Mouse (Mus musculus) CH12.LX (cell line): ENCODE measurements around the gene Spi1. TPM values are rescaled to one million over a fixed set of nuclear protein-coding genes. Genes with fewer than 3 reads are reported as not detected.

Source experiments
- DNase-seq: peaks from one replicate; pipeline ENCODE4 v3.0.0-alpha.2; 2013; ENCODE audit errors: extremely low read depth
- H3K27ac ChIP-seq: 2 replicates; pipeline ENCODE4 v1.5.1; 2012; ENCODE audit warnings: low read depth, mild to moderate bottlenecking, control low read depth, moderate library complexity; ENCODE audit not compliant: insufficient read depth
- H3K27me3 ChIP-seq: replicated peaks from 2 replicates; pipeline ENCODE3; 2012; ENCODE audit warnings: inconsistent platforms
- H3K36me3 ChIP-seq, 2 experiments: replicated peaks in 1 of 2; 2 replicates each; pipeline versions ENCODE3 to v1.6.1; 2012; ENCODE audit warnings: inconsistent platforms in 1 of 2, low read length in 1 of 2, mild to moderate bottlenecking in 1 of 2, mixed read lengths in 1 of 2, moderate library complexity in 1 of 2; ENCODE audit not compliant: control insufficient read depth in 1 of 2, insufficient read depth in 1 of 2
- H3K4me1 ChIP-seq, 2 experiments: 2 replicates each; pipeline ENCODE4 v1.6.1; 2012; ENCODE audit warnings: inconsistent platforms in 1 of 2, moderate library complexity in 1 of 2; ENCODE audit not compliant: insufficient read depth in 2 of 2, control insufficient read depth in 1 of 2
- H3K4me2 ChIP-seq: 2 replicates; pipeline ENCODE4 v1.6.1; 2012; ENCODE audit warnings: low read depth, mild to moderate bottlenecking, control low read depth; ENCODE audit not compliant: poor library complexity, insufficient read depth, severe bottlenecking
- H3K4me3 ChIP-seq, 3 experiments: fragments of 150-350 bp in 1 of 3; sonication (generic) in 1 of 3; replicated peaks in 1 of 3; 2 replicates each; pipeline versions ENCODE3 to v1.5.1; 2011 to 2012; ENCODE audit warnings: low read depth in 2 of 3, low read length in 2 of 3, mild to moderate bottlenecking in 2 of 3, moderate library complexity in 2 of 3, control low read depth in 1 of 3, improper control_type of control experiment in 1 of 3, inconsistent platforms in 1 of 3, mixed read lengths in 1 of 3; ENCODE audit not compliant: poor library complexity in 1 of 3
- H3K79me2 ChIP-seq: replicated peaks from 2 replicates; pipeline ENCODE4 v1.6.1; 2012; ENCODE audit warnings: mild to moderate bottlenecking, moderate library complexity; ENCODE audit not compliant: control insufficient read depth, poor library complexity, insufficient read depth, severe bottlenecking; ENCODE audit errors: extremely low read depth
- H3K9ac ChIP-seq: 2 replicates; pipeline ENCODE4 v1.6.1; 2012; ENCODE audit warnings: low read depth, mild to moderate bottlenecking, control low read depth, moderate library complexity; ENCODE audit not compliant: insufficient read depth
- H3K9me3 ChIP-seq: replicated peaks from 2 replicates; pipeline ENCODE3; 2012; ENCODE audit warnings: low read length, inconsistent platforms, mixed read lengths
- CTCF ChIP-seq, 2 experiments: IDR thresholded peaks in 1 of 2; conservative IDR thresholded peaks in 1 of 2; 2 replicates each; pipeline ENCODE4 v1.5.1; 2011 to 2012; ENCODE audit warnings: low read depth in 2 of 2, low read length in 2 of 2, improper control_type of control experiment in 1 of 2, inconsistent platforms in 1 of 2, mild to moderate bottlenecking in 1 of 2, moderate library complexity in 1 of 2
- E2F4 ChIP-seq: IDR thresholded peaks from 2 replicates; pipeline ENCODE4 v1.6.1; 2011; ENCODE audit warnings: low read depth, low read length, improper control_type of control experiment; ENCODE audit not compliant: insufficient replicate concordance
- EP300 ChIP-seq: IDR thresholded peaks from 2 replicates; pipeline ENCODE4 v1.6.1; 2011; ENCODE audit warnings: low read length, improper control_type of control experiment
- ETS1 ChIP-seq: conservative IDR thresholded peaks from 2 replicates; pipeline ENCODE4 v1.6.1; 2012; ENCODE audit warnings: low read depth, mild to moderate bottlenecking, inconsistent platforms, low read length, improper control_type of control experiment, moderate library complexity
- GABPA ChIP-seq: IDR thresholded peaks from 2 replicates; pipeline ENCODE4 v1.6.1; 2012; ENCODE audit warnings: low read depth, low read length, improper control_type of control experiment, inconsistent platforms; ENCODE audit not compliant: insufficient replicate concordance
- HCFC1 ChIP-seq: IDR thresholded peaks from 2 replicates; pipeline ENCODE4 v1.6.1; 2012; ENCODE audit warnings: low read depth, mild to moderate bottlenecking, inconsistent platforms, low read length, improper control_type of control experiment
- JUND ChIP-seq: conservative IDR thresholded peaks from 2 replicates; pipeline ENCODE4 v1.6.1; 2011; ENCODE audit warnings: low read depth, low read length, improper control_type of control experiment
- MAFK ChIP-seq: IDR thresholded peaks from 2 replicates; pipeline ENCODE4 v1.6.1; 2011; ENCODE audit warnings: low read length, improper control_type of control experiment; ENCODE audit not compliant: insufficient replicate concordance
- MAZ ChIP-seq: IDR thresholded peaks from 2 replicates; pipeline ENCODE4 v1.6.1; 2012; ENCODE audit warnings: low read depth, mild to moderate bottlenecking, inconsistent platforms, low read length, improper control_type of control experiment, moderate library complexity
- MEF2A ChIP-seq: IDR thresholded peaks from 2 replicates; pipeline ENCODE4 v1.6.1; 2014; ENCODE audit warnings: low read depth, mild to moderate bottlenecking, inconsistent platforms, low read length, improper control_type of control experiment, borderline replicate concordance
- MXI1 ChIP-seq: IDR thresholded peaks from 2 replicates; pipeline ENCODE4 v1.6.1; 2011; ENCODE audit warnings: mild to moderate bottlenecking, low read depth, low read length, improper control_type of control experiment
- NELFE ChIP-seq: IDR thresholded peaks from 2 replicates; pipeline ENCODE4 v1.6.1; 2011; ENCODE audit warnings: low read depth, low read length, improper control_type of control experiment
- PAX5 ChIP-seq: IDR thresholded peaks from 2 replicates; pipeline ENCODE4 v1.6.1; 2012; ENCODE audit warnings: low read length, inconsistent platforms, mixed read lengths
- POLR2A ChIP-seq: IDR thresholded peaks from 2 replicates; pipeline ENCODE4 v1.6.1; 2011; ENCODE audit warnings: low read depth, mild to moderate bottlenecking, improper control_type of control experiment, low read length
- POLR2AphosphoS2 ChIP-seq: IDR thresholded peaks from 2 replicates; pipeline ENCODE4 v1.6.1; 2011; ENCODE audit warnings: low read depth, low read length, improper control_type of control experiment
- RCOR1 ChIP-seq: conservative IDR thresholded peaks from 2 replicates; pipeline ENCODE4 v1.6.1; 2012; ENCODE audit warnings: low read depth, mild to moderate bottlenecking, inconsistent platforms, low read length, improper control_type of control experiment
- SIN3A ChIP-seq: IDR thresholded peaks from 2 replicates; pipeline ENCODE4 v1.6.1; 2012; ENCODE audit warnings: low read length, improper control_type of control experiment, inconsistent platforms
- UBTF ChIP-seq: IDR thresholded peaks from 2 replicates; pipeline ENCODE4 v1.6.1; 2012; ENCODE audit warnings: low read depth, mild to moderate bottlenecking, inconsistent platforms, low read length, improper control_type of control experiment, moderate library complexity
- ZC3H11A ChIP-seq: IDR thresholded peaks from 2 replicates; pipeline ENCODE4 v1.6.1; 2012; ENCODE audit warnings: low read depth, mild to moderate bottlenecking, inconsistent platforms, low read length, improper control_type of control experiment
- ZKSCAN1 ChIP-seq: IDR thresholded peaks from 2 replicates; pipeline ENCODE4 v1.6.1; 2012; ENCODE audit warnings: low read depth, inconsistent platforms, low read length, improper control_type of control experiment, borderline replicate concordance
- dilution Hi-C: fragments of 300-500 bp; cut with MboI; formaldehyde crosslinking; loops from 2 replicates; pipeline ENCODE4 v1.14.3; 2020; ENCODE audit warnings: low sequenced_read_pairs; ENCODE audit not compliant: extremely low pct_unique_long_range_greater_than_20kb, extremely low pct_ligation_motif_present
- in situ Hi-C: fragments of 300-500 bp; cut with MboI; formaldehyde crosslinking; loops from 3 replicates; pipeline ENCODE4 v1.14.3; 2019; ENCODE audit warnings: low sequenced_read_pairs, low pct_ligation_motif_present, low pct_unique_long_range_greater_than_20kb, mixed read lengths
- polyA plus RNA-seq: library from polyadenylated mRNA; unstranded; fragments of >175 nt; gene quantifications from 2 replicates; pipeline ENCODE4 v1.2.1, GENCODE M21; 2012; ENCODE audit warnings: low read depth; ENCODE audit not compliant: insufficient read length
- total RNA-seq, 2 experiments: library from RNA; depleted of rRNA; stranded (reverse); fragments of 300-350 nt in 1 of 2; fragments of >200 nt in 1 of 2; gene quantifications; 2 replicates each; pipeline ENCODE4 v1.2.3; 2012 to 2014

Spi1 gene
- total and polyA plus RNA-seq, 3 experiments = 24.7 to 45.7 (median 42.6) TPM

DNA sequence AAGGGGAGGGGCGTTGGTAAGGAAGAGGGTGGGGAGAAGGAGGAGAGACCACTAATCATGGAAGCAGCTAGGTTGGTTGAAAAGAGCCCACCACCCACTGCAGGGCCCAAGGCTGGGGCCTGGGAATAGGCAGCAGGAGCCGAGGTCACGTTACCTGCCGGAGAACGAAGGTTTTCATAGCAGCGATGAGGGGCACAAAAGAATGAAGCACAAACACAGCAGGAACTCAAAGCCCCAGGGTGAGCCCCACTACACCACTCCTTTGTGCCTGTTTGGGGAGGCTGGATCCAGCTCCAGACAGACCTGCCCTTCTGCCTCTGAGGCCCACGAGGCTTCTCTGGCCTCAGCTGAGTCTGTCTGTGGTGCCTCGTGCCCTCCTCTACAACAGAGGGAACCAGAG is 57.6 kb downstream of the Spi1 start:
- Histone ChIP-seq H3K36me3 (peaks cover 74 to 95% of the 10 kb centered on the region in 2 experiments), H3K79me2 (no peaks in the 10 kb centered on the region), H3K9ac (no peak overlapping the region), H3K4me2 (no peak overlapping the region), H3K4me1 (peaks cover 10 to 35% of the 10 kb centered on the region in 2 experiments), H3K27ac (no peak overlapping the region)
- dilution Hi-C loops = no loop called here
- no peak for DNase-seq
- TF ChIP-seq POLR2AphosphoS2 = no peak
- TF ChIP-seq MEF2A = no peak
- TF ChIP-seq MAFK = no peak
- no peak for TF ChIP-seq SIN3A
- TF ChIP-seq MAZ = no peak
- TF ChIP-seq NELFE = no peak
- TF ChIP-seq, all 38 proteins: peak for 0
- Histone ChIP-seq H3K27me3 (no peaks in the 10 kb centered on the region), H3K4me3 (no peak overlapping the region), H3K9me3 (no peaks in the 10 kb centered on the region)
- in situ Hi-C loops = no loop called here

- H3K79me2 ChIP-seq = no peaks in the 10 kb centered on the region
- no peak for TF ChIP-seq ZC3H11A
- TF ChIP-seq HCFC1 = no peak
- TF ChIP-seq RCOR1 = no peak
- TF ChIP-seq E2F4 = no peak
- no peak for TF ChIP-seq UBTF
- TF ChIP-seq ZKSCAN1 = no peak
- no peak for TF ChIP-seq PAX5
- TF ChIP-seq MEF2A = no peak
- no peak for TF ChIP-seq MXI1
- TF ChIP-seq POLR2A = no peak
- no peak for TF ChIP-seq JUND
- no peak for TF ChIP-seq ETS1
- TF ChIP-seq EP300 = no peak
- no peak for TF ChIP-seq CTCF (conservative IDR thresholded peaks at IDR 0.05 in 1 of 2, IDR thresholded peaks at IDR 0.05 in 1 of 2; ENCODE audit: low read depth in 2 of 2, low read length in 2 of 2)
- TF ChIP-seq GABPA = no peak
- no peak for TF ChIP-seq MAZ
- no peak overlapping the region for H3K9ac ChIP-seq
- H3K4me2 ChIP-seq = no peak overlapping the region
- peaks cover 2 to 16% of the 10 kb centered on the region in 2 experiments; a peak in 3 of 4 replicates for H3K4me1 ChIP-seq
- in situ Hi-C loops (no loop called here), dilution Hi-C loops (no loop called here)
- H3K27ac ChIP-seq = no peak overlapping the region
- peaks cover 65 to 81% of the 10 kb centered on the region in 2 experiments for H3K36me3 ChIP-seq
- H3K4me3 ChIP-seq = no peak overlapping the region
- no peaks in the 10 kb centered on the region for H3K9me3 ChIP-seq
- DNase-seq = no peak
- no peaks in the 10 kb centered on the region for H3K27me3 ChIP-seq
Measured at GRCm38 (mm10) chr2:91142920-91143319, 60.7 kb downstream of the Spi1 start.
